Mouse (Mus musculus) embryonic fibroblast, embryonic 13.5 days (primary cell): ENCODE measurements around the gene Pik3r5. TPM values are rescaled to one million over a fixed set of nuclear protein-coding genes. Genes with fewer than 3 reads are reported as not detected.

ENCODE experiments used
- H3K27ac ChIP-seq: 2 replicates; pipeline ENCODE4 v1.5.1; 2012; ENCODE audit warnings: low read length, control low read depth, inconsistent platforms; ENCODE audit not compliant: insufficient read depth
- H3K4me1 ChIP-seq: 2 replicates; pipeline ENCODE4 v1.6.1; 2011; ENCODE audit warnings: low read length; ENCODE audit not compliant: control insufficient read depth, insufficient read depth
- H3K4me3 ChIP-seq: 2 replicates; pipeline ENCODE4 v1.5.1; 2011; ENCODE audit warnings: mild to moderate bottlenecking, control low read depth, low read length; ENCODE audit not compliant: insufficient read depth
- CTCF ChIP-seq: IDR thresholded peaks from 2 replicates; pipeline ENCODE4 v1.5.1; 2011; ENCODE audit warnings: mild to moderate bottlenecking, control low read depth, low read length, moderate library complexity, borderline replicate concordance; ENCODE audit not compliant: insufficient read depth
- POLR2A ChIP-seq: IDR thresholded peaks from 2 replicates; pipeline ENCODE4 v1.6.1; 2011; ENCODE audit warnings: low read depth, mild to moderate bottlenecking, control low read depth, low read length, moderate library complexity
- polyA plus RNA-seq: library from polyadenylated mRNA; stranded (reverse); fragments of >200 nt; gene quantifications from 2 replicates; pipeline ENCODE4 v1.2.4, GENCODE M21; 2011; ENCODE audit warnings: low read depth; ENCODE audit not compliant: missing spikeins, insufficient read length

Gene Pik3r5
- polyA plus RNA-seq, 1 experiment: 0.86 TPM

DNA sequence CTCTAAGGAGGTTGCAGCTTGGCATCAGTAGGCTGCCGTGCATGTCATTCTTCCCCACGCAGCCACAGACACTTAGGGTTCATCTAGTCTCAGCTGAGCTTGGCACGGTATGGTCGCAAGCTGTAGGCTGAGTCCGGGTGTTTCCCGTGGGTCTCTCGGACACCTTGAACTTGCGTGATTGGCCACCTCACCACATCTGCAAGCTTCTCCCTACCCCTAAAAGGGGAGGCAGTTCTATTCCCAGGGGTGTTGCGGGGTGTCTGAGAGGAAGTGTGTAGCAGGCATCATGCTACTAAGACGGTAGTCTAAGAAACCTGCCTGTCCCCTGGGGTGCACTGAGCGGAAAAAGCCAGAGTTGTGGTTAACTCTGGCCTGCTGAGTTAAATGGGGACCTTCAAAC is 66.6 kb downstream of the Pik3r5 start:
- H3K4me1 ChIP-seq: no peaks in the 10 kb centered on the region
- TF ChIP-seq POLR2A: no peak
- TF ChIP-seq CTCF: no peak
- no peak overlapping the region for H3K4me3 ChIP-seq
- no peak overlapping the region for H3K27ac ChIP-seq

- H3K4me3 ChIP-seq: no peak overlapping the region
- TF ChIP-seq CTCF: no peak
- TF ChIP-seq POLR2A: no peak
- no peak overlapping the region for H3K27ac ChIP-seq
Measured at GRCm38 (mm10) chr11:68498999-68499699, 67.2 kb downstream of the Pik3r5 start.

DNA sequence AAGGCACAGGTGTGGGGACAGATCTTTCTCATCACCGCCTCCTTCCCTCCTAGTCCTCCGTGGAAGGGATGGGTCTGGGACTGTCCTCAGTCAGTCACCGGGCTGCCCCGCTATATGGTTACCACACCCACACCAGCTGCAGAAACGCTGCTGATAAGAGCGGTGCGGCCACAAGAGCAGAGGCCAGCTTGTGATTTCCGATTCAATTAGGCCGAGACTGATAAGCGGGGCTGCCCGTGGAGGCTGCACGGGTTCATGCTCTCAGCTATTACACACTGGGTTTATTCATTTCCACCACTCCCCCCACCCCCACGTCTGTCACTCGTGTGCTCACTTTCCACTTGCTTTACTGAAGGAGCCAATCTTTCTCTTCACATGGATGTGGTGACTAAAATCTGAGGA is 69.0 kb downstream of the Pik3r5 start:
- H3K4me1 ChIP-seq: no peaks in the 10 kb centered on the region
- TF ChIP-seq POLR2A (no peak), CTCF (no peak)
- no peak overlapping the region for H3K27ac ChIP-seq
- no peak overlapping the region for H3K4me3 ChIP-seq

More at GRCm38 (mm10) chr11:68498999-68499699, 67.2 kb downstream of the Pik3r5 start:
- no peaks in the 10 kb centered on the region for H3K4me1 ChIP-seq

DNA sequence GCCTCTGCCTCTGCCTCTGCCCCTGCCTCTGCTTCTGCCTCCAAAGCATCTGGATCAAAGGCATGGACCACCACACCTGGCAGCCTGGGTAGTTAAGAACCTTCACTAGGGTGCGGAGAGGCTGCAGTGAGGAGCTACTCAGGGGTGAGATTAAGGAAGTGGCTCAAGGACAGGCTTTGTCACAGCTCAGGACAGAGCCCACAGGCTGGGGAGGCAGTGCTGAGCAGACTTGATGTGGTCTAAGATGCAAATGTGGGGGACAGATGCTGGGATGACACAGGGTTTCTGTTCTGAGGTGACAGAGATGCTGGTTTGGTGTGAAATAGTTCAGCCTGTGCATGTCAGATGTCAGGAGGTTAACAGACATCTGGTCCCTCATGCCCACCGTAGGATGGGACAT is 70.5 kb downstream of the Pik3r5 start:
- H3K4me1 ChIP-seq: no peaks in the 10 kb centered on the region
- TF ChIP-seq CTCF (no peak), POLR2A (no peak)
- H3K4me3 ChIP-seq: no peak overlapping the region
- H3K27ac ChIP-seq: no peak overlapping the region

DNA sequence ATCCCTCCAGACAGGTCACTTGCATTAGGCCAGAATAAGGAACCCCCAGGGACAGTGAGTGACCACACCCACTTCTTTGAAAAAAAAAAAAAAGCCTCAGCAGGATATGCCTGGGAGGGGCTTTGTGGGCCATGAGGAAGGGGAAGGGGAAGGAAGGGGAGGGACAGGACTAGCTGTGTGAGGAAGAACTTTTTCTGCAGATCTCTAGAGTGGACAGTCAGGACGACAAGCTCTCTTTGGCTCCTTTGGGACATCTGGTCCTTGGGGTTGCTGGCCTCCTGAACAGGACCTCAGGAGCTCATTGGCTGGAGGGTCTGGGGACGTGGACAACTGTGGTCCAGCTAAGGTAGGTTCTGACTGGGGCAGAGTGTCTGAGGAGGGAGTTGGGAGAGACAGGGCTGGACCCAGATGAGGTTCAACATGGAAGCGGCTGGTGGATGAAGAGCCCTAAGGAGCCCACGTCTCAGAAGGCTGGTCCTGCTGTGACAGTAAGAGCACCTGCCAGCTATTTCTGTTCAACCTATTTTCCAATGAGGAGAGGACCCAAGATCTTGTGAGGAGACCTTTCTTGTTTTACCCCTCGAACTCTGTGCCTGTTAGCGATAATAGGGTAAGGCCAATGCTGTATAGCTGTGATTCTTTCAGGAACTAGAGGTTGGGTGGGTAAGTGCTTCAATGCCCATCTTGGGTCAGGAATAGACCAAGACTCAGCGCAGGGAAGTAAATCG is 71.1 kb downstream of the Pik3r5 start, which contains the start of gene Pik3r6:
Gene Pik3r6 (plus strand): TSS at position 118 of the 728 bp plus-strand sequence.
- no peak within 1 kb of the TSS for H3K27ac ChIP-seq
- TF ChIP-seq CTCF: no peak
- TF ChIP-seq POLR2A: no peak
- no peak within 1 kb of the TSS for H3K4me3 ChIP-seq
- no peaks in the 10 kb centered on the region for H3K4me1 ChIP-seq

DNA sequence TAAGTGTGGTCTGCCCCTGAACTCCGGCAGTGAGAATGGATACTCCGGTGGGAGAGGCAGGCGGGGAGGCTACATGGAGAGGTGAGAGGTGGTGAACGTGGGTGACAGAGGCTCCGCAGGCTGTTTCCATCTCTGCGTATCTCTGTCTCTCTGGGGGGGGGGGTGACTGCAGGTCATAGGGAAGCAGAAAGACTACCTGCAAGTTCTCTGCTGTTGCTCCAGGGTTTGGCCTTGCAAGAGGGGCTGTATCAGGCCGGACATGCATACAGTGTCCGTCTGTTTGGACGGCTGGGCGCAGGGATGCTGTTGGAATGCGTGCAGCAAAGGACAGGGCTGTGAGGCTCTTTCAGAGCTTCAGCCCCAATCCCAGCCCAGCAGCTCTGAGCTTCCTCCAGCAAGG is 73.0 kb downstream of the Pik3r5 start:
- TF ChIP-seq POLR2A (no peak), CTCF (no peak)
- H3K4me1 ChIP-seq: no peaks in the 10 kb centered on the region
- H3K4me3 ChIP-seq: no peak overlapping the region
- no peak overlapping the region for H3K27ac ChIP-seq

- Histone ChIP-seq H3K4me1 (no peaks in the 10 kb centered on the region), H3K4me3 (no peak overlapping the region), H3K27ac (no peak overlapping the region)
- no peak for TF ChIP-seq POLR2A
- no peak for TF ChIP-seq CTCF
Measured at GRCm38 (mm10) chr11:68507246-68507645, 75.3 kb downstream of the Pik3r5 start.

DNA sequence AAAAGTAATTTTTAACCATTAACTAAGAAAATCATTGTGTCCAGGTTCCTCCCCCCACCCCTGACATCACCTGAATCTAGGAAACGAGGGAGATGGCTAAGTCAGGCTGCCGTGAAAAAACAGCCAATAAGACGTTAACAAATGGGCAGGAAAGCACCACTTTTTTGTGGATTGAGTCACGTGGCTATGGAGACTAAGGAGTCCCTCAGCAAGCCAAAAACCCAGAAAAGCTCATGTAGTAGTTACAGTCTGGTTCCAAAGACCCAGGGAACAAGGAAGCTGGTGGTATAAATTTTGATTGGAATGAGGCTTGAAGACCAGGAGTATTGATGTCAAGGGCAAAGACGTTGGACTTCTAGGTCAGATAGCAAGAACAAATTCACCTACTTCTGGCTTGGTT is 76.7 kb downstream of the Pik3r5 start:
- Histone ChIP-seq H3K27ac (no peak overlapping the region), H3K4me3 (no peak overlapping the region), H3K4me1 (no peaks in the 10 kb centered on the region)
- TF ChIP-seq POLR2A (no peak), CTCF (no peak)

DNA sequence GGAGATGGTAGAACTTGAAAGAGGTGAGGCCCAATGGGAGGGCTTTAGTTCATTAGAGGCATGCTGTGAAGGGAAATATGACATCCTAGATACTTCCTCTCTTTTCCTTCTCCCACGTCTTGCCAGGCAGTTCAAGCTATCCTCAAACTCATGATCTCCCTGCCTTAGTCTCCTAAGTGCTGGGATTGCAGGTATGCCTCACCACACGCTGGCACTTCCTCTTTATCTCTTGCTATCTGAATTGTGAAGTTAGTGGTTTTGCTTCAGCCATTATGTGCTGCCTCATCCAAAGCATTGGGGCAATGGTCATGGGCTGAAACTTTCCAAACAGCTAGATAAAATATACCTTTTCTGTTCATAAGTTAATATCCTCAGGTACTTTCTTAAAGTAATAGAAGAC is 77.3 kb downstream of the Pik3r5 start:
- TF ChIP-seq CTCF (no peak), POLR2A (no peak)
- Histone ChIP-seq H3K4me3 (no peak overlapping the region), H3K27ac (no peak overlapping the region), H3K4me1 (no peaks in the 10 kb centered on the region)

- H3K4me3 ChIP-seq: no peak overlapping the region
- TF ChIP-seq CTCF: no peak
- TF ChIP-seq POLR2A: no peak
- no peaks in the 10 kb centered on the region for H3K4me1 ChIP-seq
- H3K27ac ChIP-seq: no peak overlapping the region
Measured at GRCm38 (mm10) chr11:68513969-68514368, 82.0 kb downstream of the Pik3r5 start.
